Mouse (Mus musculus) forebrain, embryonic 12.5 days (tissue): ENCODE measurements around the gene Olfr572. TPM values are rescaled to one million over a fixed set of nuclear protein-coding genes. Genes with fewer than 3 reads are reported as not detected.

Experiments used
- ATAC-seq: fragments of 200-750 bp; cut with Nextera tagmentation; 2 replicates; pipeline ENCODE4 v1.8.0; 2017; ENCODE audit warnings: moderate TSS enrichment; ENCODE audit not compliant: low FRiP score
- H3K27ac ChIP-seq: fragments of 300-500 bp; sonication (generic); 2 replicates; pipeline ENCODE4 v1.5.1; 2016; ENCODE audit warnings: mild to moderate bottlenecking
- H3K27me3 ChIP-seq: fragments of 300-500 bp; sonication (generic); 2 replicates; pipeline ENCODE4 v1.6.1; 2016; ENCODE audit warnings: mild to moderate bottlenecking
- H3K36me3 ChIP-seq: fragments of 300-500 bp; sonication (generic); replicated peaks from 2 replicates; pipeline ENCODE4 v1.6.1; 2016; ENCODE audit warnings: mild to moderate bottlenecking
- H3K4me1 ChIP-seq: fragments of 300-500 bp; sonication (generic); 2 replicates; pipeline ENCODE4 v1.6.1; 2016
- H3K4me2 ChIP-seq: fragments of 300-500 bp; sonication (generic); 2 replicates; pipeline ENCODE4 v1.6.1; 2016; ENCODE audit warnings: mild to moderate bottlenecking, moderate library complexity
- H3K4me3 ChIP-seq: fragments of 300-500 bp; sonication (generic); replicated peaks from 2 replicates; pipeline ENCODE4 v1.5.1; 2016; ENCODE audit warnings: mild to moderate bottlenecking
- H3K9ac ChIP-seq: fragments of 300-500 bp; sonication (generic); 2 replicates; pipeline ENCODE4 v1.6.1; 2016; ENCODE audit warnings: mild to moderate bottlenecking
- H3K9me3 ChIP-seq: fragments of 300-500 bp; sonication (generic); 2 replicates; pipeline ENCODE4 v1.6.1; 2016
- whole genome bisulfite sequencing: fragments of 180-500 bp; shearing (Covaris S2); methylation state at CpG from one replicate; pipeline ENCODE4 v1.1.7; 2016; 5-methylcytosine and 5-hydroxymethylcytosine counted together
- polyA plus RNA-seq: library from polyadenylated mRNA; unstranded; fragments of >200 nt; fragmentation: Nextera tagmentation; extraction: Ambion mirVana; gene quantifications from 2 replicates; pipeline ENCODE4 v1.2.1, GENCODE M21; 2016

Olfr572 gene
- polyA plus RNA-seq, 1 experiment from 2014 or later = not detected

DNA sequence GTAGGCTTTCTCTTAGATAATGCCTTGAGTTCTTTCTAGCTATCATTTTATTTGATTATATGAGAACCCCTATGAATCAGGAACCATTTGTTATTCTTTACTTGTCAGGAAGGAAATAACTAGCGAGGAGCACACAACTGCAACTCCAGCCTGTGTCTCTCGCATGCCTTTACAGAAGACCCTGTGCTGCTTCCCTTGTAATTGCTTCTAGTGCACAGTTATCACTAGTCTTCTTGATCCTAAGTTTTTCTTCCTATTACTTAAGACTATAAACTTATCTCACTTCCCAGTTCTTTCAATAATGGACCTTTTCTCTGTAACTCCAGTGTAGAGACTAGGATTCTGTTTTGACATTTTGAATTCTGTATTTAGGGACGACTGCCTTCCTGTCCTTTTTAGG lies 33.9 kb downstream of the Olfr572 start:
- no peak overlapping the region for H3K4me3 ChIP-seq
- no peaks in the 10 kb centered on the region for H3K27me3 ChIP-seq
- H3K9me3 ChIP-seq = no peaks in the 10 kb centered on the region
- no peaks in the 10 kb centered on the region for H3K4me1 ChIP-seq
- WGBS = 81% methylated on average over 3 of the region's 3 CpGs
- no peaks in the 10 kb centered on the region for H3K36me3 ChIP-seq
- H3K27ac ChIP-seq = no peak overlapping the region
- H3K4me2 ChIP-seq = no peak overlapping the region
- H3K9ac ChIP-seq = no peak overlapping the region
- no peak for ATAC-seq

DNA sequence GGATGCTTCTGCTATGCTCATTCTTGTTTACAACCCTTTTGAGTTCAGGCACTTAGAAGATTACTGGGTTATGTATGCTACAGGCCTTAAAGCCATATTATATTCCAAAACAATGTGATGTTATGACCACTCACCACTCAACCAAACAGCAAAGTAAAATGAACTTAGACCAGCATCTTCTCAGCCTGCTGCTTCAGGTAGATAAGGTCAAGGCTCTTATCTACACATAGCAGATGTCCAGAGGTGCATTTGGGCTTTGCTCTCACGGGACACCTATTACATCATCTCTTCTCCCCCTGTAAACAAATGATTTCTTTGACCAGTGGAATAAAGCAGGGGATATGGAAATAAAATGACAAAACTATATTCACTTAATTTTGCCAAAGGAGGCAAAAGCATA lies 34.4 kb downstream of the Olfr572 start, which contains the start of gene Olfr575:
Gene Olfr575, minus strand, starts transcription at position 183 of the 400 bp plus-strand sequence.
- H3K27me3 ChIP-seq = no peaks in the 10 kb centered on the region
- H3K36me3 ChIP-seq = no peaks in the 10 kb centered on the region
- 76% methylated on average over 1 of the region's 1 CpGs for WGBS

DNA sequence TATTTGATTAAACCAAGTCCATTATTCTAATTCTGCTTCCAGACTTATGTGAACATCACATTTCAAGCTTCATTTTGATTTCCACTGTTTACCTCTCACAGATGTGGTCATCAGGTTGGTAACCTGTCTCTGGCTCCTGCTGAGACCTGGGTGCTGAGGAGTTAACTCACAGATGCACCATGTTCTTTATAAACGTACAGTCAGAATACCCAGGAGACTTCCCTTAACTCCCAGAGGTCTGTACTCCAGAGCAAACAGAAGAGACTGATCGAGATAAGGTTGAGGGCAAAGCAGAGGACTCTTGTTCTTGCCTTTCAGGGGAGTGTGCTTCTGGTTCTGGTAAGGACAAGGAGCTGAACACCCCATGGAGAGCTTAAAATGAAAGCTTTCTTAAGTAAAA lies 38.2 kb downstream of the Olfr572 start, which contains the start of gene Olfr576:
Gene Olfr576, plus strand, starts transcription at position 301 of the 400 bp plus-strand sequence.
- no peaks in the 10 kb centered on the region for H3K4me1 ChIP-seq
- H3K4me2 ChIP-seq = no peak within 1 kb of the TSS
- no peaks in the 10 kb centered on the region for H3K9me3 ChIP-seq
- no peak for ATAC-seq
- H3K27me3 ChIP-seq = no peaks in the 10 kb centered on the region
- H3K27ac ChIP-seq = no peak within 1 kb of the TSS
- H3K36me3 ChIP-seq = no peaks in the 10 kb centered on the region
- no peak within 1 kb of the TSS for H3K4me3 ChIP-seq
- WGBS = 64% methylated on average over 2 of the region's 2 CpGs
- no peak within 1 kb of the TSS for H3K9ac ChIP-seq

More for the DNA sequence above, 34.4 kb downstream of the Olfr572 start, which contains the start of gene Olfr575:
- H3K4me2 ChIP-seq = no peak within 1 kb of the TSS
- H3K9me3 ChIP-seq = no peaks in the 10 kb centered on the region
- H3K27ac ChIP-seq = no peak within 1 kb of the TSS
- no peak within 1 kb of the TSS for H3K9ac ChIP-seq
- H3K4me1 ChIP-seq = no peaks in the 10 kb centered on the region
- ATAC-seq = no peak
- H3K4me3 ChIP-seq = no peak within 1 kb of the TSS

DNA sequence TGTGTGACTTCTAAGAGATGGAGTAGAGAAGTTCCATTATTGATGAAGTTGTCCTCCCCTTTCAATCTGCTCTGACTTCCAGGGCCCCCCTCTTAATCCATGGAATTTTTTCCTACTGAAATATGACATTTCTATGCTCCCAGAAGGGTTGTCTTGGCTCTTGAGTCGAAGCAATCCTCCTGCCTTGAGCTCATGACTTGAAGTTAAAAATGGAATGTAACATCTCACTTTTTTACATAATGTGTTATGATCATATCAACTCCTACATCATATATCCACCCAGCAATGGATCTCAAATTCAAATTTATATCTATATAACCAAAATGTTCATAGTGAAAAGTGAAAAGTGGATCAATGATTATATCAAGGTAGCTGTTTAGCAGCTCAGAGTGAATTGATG lies 50.2 kb downstream of the Olfr572 start:
- Histone ChIP-seq H3K4me2 (no peak overlapping the region), H3K4me3 (no peak overlapping the region), H3K9ac (no peak overlapping the region), H3K9me3 (no peaks in the 10 kb centered on the region), H3K36me3 (no peaks in the 10 kb centered on the region), H3K4me1 (no peaks in the 10 kb centered on the region), H3K27me3 (no peaks in the 10 kb centered on the region), H3K27ac (no peak overlapping the region)
- 53% methylated on average over 1 of the region's 1 CpGs for WGBS
- ATAC-seq = no peak

DNA sequence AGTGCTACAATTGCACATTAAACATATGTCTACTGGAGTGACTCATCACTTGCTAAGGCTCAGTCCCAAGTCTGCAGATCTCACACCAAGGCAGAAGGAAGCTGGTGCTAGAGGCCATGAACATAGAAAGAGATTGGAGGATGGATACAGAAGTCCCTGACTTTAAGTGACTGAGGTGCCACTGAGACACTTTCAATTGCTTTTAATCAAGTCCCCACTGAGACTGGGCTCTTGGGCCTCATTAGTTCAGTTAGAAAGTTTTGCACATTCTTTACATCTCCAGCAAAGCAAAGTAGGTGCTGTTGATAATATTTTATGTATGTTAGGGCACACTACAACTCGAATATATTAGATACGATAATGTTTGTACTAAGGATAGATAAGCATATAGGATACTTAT lies 51.6 kb downstream of the Olfr572 start, which contains the start of gene Olfr577:
Gene Olfr577, minus strand, starts transcription at position 101 of the 400 bp plus-strand sequence.
- 91% methylated on average over 2 of the region's 2 CpGs for WGBS
- Histone ChIP-seq H3K27ac (no peak within 1 kb of the TSS), H3K9me3 (no peaks in the 10 kb centered on the region), H3K4me1 (no peaks in the 10 kb centered on the region), H3K36me3 (no peaks in the 10 kb centered on the region), H3K4me3 (no peak within 1 kb of the TSS), H3K27me3 (no peaks in the 10 kb centered on the region), H3K9ac (no peak within 1 kb of the TSS), H3K4me2 (no peak within 1 kb of the TSS)
- ATAC-seq = no peak

Other genes starting within 250 kb of the Olfr572 start
- 7.5 and 9.8 TPM in 2 replicates for gene Trim68, start 237.1 kb upstream of the Olfr572 start, polyA plus RNA-seq
- gene Olfr557, start 228.5 kb upstream of the Olfr572 start, polyA plus RNA-seq = not detected in 2 replicates
- not detected in 2 replicates for gene Olfr558, start 222.2 kb upstream of the Olfr572 start, polyA plus RNA-seq
- gene Olfr33, start 205.3 kb upstream of the Olfr572 start, polyA plus RNA-seq = not detected in 2 replicates
- not detected in 2 replicates for gene Olfr559, start 196.9 kb upstream of the Olfr572 start, polyA plus RNA-seq
- gene Olfr560, start 165.0 kb upstream of the Olfr572 start, polyA plus RNA-seq = not detected in 2 replicates
- 0.10 TPM in 1 of 2 replicates, not detected in the other for gene Olfr78, start 164.9 kb upstream of the Olfr572 start, polyA plus RNA-seq
- gene Olfr561, start 153.2 kb upstream of the Olfr572 start, polyA plus RNA-seq = not detected in 2 replicates
- gene Olfr564, start 120.9 kb upstream of the Olfr572 start, polyA plus RNA-seq = not detected in 2 replicates
- not detected in 2 replicates for gene Olfr566, start 65.6 kb upstream of the Olfr572 start, polyA plus RNA-seq
- gene Olfr568, start 47.3 kb upstream of the Olfr572 start, polyA plus RNA-seq = not detected in 2 replicates
- not detected in 2 replicates for gene Olfr569, start 33.5 kb upstream of the Olfr572 start, polyA plus RNA-seq
- not detected in 2 replicates for gene Olfr570, start 29.8 kb upstream of the Olfr572 start, polyA plus RNA-seq
- 0.12 and 0.13 TPM in 2 replicates for gene Olfr571, start 6.9 kb upstream of the Olfr572 start, polyA plus RNA-seq
- not detected in 2 replicates for gene Olfr573-ps1, start 18.2 kb downstream of the Olfr572 start, polyA plus RNA-seq
- gene Olfr574, start 24.1 kb downstream of the Olfr572 start, polyA plus RNA-seq = not detected in 2 replicates
- not detected in 2 replicates for gene Olfr575, start 34.4 kb downstream of the Olfr572 start, polyA plus RNA-seq
- gene Olfr576, start 38.3 kb downstream of the Olfr572 start, polyA plus RNA-seq = not detected in 2 replicates
- gene Olfr577, start 51.5 kb downstream of the Olfr572 start, polyA plus RNA-seq = not detected in 2 replicates
- not detected in 2 replicates for gene Olfr578, start 64.9 kb downstream of the Olfr572 start, polyA plus RNA-seq
- gene Olfr582, start 113.6 kb downstream of the Olfr572 start, polyA plus RNA-seq = not detected in 2 replicates
- gene Olfr583, start 126.9 kb downstream of the Olfr572 start, polyA plus RNA-seq = not detected in 2 replicates
- not detected in 2 replicates for gene Olfr584, start 157.5 kb downstream of the Olfr572 start, polyA plus RNA-seq
- not detected in 2 replicates for gene Olfr585, start 173.3 kb downstream of the Olfr572 start, polyA plus RNA-seq
- not detected in 2 replicates for gene Olfr586, start 201.2 kb downstream of the Olfr572 start, polyA plus RNA-seq
- not detected in 2 replicates for gene Olfr588-ps1, start 216.5 kb downstream of the Olfr572 start, polyA plus RNA-seq
- gene Olfr589, start 231.9 kb downstream of the Olfr572 start, polyA plus RNA-seq = not detected in 2 replicates